Mouse (Mus musculus) adipocyte (in vitro differentiated cells): ENCODE measurements around the gene Adgrf1.

Experiments
- DNase-seq: peaks from one replicate; pipeline ENCODE4 v3.0.0-alpha.2; 2016; ENCODE audit warnings: low spot score

Adgrf1 gene

DNA sequence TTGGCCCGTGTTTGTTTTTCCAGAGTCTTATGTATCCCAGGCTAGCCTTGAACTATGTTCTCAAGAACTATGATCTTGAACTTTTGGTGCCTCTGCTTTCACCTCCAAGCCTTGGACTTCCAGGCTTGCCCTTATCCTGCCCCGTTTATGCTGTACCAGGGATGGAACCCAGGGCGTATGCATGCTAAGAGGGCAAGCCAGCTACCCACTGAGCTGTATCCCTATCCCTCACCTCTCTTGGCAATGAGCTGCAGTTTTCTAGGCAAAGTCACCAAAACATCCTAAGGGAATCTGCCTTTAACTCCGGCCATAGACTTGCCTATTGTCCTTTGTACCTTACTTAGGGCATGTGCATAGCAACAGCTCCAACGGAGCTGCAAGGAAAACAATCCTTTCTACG, 92.8 kb downstream of the Adgrf1 start:
- no peak for DNase-seq

DNA sequence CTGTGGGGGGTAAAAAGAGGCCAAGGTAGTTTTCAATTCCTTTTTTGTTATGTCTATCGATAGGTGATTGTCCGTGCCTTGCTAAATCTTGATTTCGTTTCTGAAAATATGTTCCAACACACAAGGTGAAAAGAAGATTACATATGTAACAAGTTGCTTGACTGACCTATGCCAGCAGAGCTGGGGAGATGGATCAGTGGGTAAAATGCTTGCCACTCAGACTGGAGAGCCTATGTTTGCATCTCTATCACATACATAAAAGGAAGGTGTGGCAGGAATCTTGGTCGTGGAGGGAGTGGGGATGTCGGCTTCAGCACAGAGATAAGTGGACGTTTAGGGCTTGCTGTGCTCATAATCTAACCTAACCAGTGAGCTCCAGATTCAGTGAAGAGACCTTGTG, 93.8 kb downstream of the Adgrf1 start:
- no peak for DNase-seq

DNA sequence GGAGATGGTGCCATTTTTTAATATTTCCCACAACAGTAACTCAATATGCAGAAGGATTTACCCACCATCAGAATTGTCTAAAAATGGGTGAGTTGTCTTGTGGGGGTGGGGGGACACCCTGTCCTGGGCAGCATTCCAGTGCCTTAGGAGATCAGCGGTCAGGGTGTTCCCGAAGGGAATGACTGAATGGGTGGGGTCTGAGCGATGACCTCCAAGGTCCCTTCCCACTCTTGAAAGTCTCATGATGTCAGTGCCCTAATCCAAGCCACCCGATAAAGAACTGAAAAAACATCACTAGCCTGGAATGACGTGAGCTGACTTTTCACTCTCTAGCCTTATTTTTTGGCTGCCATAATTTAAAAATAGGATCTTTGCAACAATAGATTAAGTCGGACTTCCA, 95.2 kb downstream of the Adgrf1 start:
- DNase-seq, result no peak

DNA sequence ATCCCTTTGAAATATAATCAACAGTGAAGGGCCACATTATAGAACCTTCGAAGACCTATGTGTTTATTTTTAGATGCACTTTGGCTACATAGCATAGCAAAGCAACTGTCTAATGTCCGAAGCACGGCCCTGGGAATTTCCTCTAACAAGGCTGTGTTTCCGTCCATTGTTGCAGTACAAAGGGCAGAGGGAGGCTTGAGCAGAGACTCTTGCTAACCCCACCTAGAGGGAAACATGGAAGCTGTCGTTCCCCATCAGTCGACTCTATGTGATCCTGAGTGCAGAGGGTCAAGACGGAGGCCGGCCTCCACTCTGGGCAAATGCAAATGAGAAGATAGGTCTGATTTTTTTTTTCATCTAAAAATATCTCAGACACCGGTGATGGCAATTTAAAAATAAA, 96.4 kb downstream of the Adgrf1 start:
- DNase-seq, result no peak

GRCm38 (mm10) chr17:43368171-43368576, 98.0 kb downstream of the Adgrf1 start:
- DNase-seq, result no peak

DNA sequence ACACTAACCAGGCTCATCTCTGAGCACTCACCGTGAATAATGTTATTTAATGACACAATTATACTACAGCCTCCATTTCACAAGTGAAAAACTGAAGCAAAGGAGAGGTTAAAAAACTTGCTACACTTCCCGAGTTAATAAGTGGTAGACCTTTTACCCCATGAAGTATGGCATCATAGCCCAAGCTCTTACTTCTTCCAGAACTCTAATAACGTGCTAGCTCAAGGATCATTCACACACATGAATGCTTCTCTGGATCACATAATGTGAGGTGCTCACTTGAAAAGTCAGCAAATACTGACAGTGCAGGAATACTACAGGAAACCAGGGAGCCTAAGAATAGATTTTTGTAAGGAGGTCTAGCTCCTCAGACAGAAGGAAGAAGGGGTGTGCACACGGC, 102.5 kb downstream of the Adgrf1 start:
- DNase-seq, result no peak

- DNase-seq, result no peak
Observed at GRCm38 (mm10) chr17:43374020-43374419, 103.9 kb downstream of the Adgrf1 start.
